Mouse (Mus musculus) layer of hippocampus, postnatal 25 days (tissue): ENCODE results near the gene Popdc2. TPM values are rescaled to one million over a fixed set of nuclear protein-coding genes. Genes with fewer than 3 reads are reported as not detected.

Source experiments
- DNase-seq, 2 experiments: peaks; one replicate each; pipeline ENCODE4 v3.0.0; 2022; ENCODE audit warnings: mixed read lengths in 2 of 2, low spot score in 1 of 2; ENCODE audit errors: extremely low spot score in 1 of 2
- total RNA-seq, 2 experiments: library from RNA; stranded (reverse); gene quantifications; 2 replicates each; pipeline ENCODE4 v1.2.3; 2021

The Popdc2 gene
- total RNA-seq, 2 experiments from 2014 or later, result 0.52 to 0.85 TPM

- no peak for DNase-seq
These were observed 36.3 kb downstream of the Popdc2 start for GRCm38 (mm10) chr16:38398266-38398665.

GRCm38 (mm10) chr16:38399076-38399475 lies 37.1 kb downstream of the Popdc2 start:
- DNase-seq, result no peak

DNA sequence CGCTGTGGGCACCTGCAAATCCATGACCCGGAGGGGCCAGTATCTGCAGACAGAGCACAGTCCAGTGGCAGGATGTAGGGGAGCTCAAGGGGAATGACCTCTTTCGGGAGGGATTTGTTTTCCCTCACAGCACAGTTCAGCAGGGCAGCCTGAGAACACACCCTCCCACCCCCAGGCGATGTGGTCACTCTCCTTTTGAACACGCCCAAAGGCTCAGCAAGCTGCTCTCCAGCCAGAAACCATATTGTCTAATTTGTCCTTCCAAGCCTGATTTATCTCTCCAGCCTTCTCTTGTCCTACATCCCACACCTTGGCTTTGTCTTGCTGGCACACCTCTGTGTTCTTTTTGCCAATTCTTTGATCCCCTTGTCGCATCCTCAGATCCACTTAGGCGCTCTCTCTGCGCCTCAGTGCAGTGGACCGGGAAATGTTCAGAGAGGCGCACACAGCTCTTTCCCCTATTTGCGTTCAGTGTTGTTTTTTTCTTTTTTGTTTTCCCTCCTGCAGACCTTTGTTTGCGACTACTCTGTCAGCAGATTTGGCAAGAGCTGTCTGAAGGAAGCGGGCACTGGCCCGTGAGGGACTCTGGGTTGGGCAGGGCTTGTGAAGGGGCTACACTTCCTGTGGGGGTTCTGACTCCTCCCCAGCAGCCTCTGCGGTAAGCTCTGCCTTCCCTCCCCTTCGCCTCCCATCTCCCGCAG lies 37.7 kb downstream of the Popdc2 start:
- DNase-seq, result peak; percentile 11 to 12

DNA sequence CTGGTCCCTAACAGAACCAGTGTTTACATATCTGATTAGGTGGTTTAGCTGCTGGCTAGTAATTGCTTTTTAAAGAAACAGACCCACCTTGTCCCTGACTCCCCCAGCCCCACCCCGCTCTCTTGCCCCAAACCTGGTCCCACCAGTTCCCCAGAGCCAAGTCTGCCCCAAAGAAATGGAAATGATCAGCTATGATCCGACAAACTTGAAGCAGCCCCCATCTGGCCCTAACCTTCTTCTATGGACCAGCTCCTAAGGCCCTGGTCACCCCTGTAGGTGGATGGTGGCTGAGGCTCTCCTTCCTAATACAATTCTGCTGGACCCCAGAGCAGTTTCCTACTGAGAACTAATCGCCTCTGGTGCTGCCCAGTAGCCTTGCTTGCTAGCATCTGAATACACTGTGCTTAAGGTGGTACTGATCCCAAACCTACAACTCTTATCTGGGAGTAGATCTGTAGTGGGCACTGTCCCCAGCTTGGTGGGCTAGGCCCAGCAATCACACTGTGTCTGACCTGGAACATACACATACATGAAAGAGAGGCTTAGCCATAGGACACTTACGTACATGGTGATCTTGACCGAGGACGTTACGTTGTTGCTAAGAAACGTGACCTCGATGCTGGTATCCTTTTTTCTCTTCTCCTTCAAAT lies 38.4 kb downstream of the Popdc2 start:
- no peak for DNase-seq

- no peak for DNase-seq
These were observed 39.5 kb downstream of the Popdc2 start for GRCm38 (mm10) chr16:38401468-38401867.

GRCm38 (mm10) chr16:38403639-38404038 lies 41.6 kb downstream of the Popdc2 start:
- no peak for DNase-seq

- no peak for DNase-seq
These were observed 44.3 kb downstream of the Popdc2 start for GRCm38 (mm10) chr16:38406293-38406692.

DNA sequence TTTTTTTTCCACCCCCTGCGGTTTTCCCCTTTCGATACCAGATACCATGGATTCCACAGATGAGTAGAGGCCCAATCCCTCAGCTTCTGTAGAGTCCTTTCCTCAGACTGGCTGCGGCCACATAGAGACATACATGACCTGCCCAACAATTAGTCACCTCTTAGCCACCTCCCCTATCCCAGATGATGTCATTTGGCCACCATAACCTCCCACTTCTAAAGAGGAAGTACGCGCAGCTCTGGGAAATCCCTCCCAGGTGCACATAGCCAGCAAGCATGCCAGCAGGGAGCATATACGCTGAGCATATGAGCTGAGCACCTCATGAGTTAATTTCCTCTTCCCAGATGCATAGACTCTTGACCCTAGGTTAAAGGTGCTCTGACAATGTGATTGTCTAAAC lies 44.7 kb downstream of the Popdc2 start:
- DNase-seq, result no peak

- no peak for DNase-seq
These were observed 45.6 kb downstream of the Popdc2 start for GRCm38 (mm10) chr16:38407584-38407983.

DNA sequence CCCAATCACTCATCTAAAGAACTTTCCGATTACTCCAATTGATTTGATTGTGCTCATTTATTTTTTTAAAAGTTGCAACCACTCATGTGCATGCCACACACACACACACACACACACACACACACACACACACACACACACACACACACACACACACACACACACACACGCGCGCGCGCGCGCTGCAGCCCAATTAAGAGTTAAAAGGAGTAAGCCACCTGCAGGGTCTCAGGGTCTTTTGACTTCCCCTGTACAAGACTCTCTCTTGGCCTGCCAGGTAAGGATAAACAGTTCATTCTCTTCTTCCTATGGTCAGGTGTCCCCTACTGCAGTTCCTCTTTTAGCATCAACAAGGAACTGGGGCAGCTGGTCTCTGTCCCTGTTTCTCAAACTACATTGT lies 46.4 kb downstream of the Popdc2 start:
- no peak for DNase-seq

DNA sequence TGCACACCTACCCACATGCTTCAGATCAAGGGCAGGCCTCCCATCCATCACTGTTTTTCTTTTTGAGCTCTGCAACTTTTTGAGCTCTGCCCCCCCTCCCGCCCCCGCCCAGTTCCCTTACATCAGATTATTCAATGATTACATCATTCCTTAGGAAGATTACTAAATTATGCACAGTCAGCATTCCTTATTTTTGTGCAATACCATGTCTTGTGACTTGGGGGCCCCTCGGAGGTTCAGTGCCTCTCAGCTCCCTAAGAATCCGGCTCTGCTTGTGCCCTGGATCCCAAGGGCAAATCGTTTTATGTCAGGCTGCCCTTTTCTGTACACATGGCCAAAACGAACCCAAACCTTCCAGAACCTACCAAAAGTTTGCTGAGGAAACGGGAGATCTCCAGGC lies 52.9 kb downstream of the Popdc2 start:
- no peak for DNase-seq

GRCm38 (mm10) chr16:38425374-38425773 lies 63.4 kb downstream of the Popdc2 start:
- DNase-seq, result no peak

GRCm38 (mm10) chr16:38425799-38426198 lies 63.8 kb downstream of the Popdc2 start:
- no peak for DNase-seq

Other genes with a start within 250 kb of the Popdc2 start
- not detected for gene Nr1i2, start 67.4 kb upstream of the Popdc2 start, total RNA-seq
- 1 to 10 TPM; 1.0 to 1.4 TPM for gene Maats1, start 20.1 kb upstream of the Popdc2 start, total RNA-seq
- gene Cox17, start 15.2 kb upstream of the Popdc2 start, total RNA-seq, result 100 to 1,000 TPM; 117 to 135 TPM
- gene Gm21987, start 15.2 kb upstream of the Popdc2 start, total RNA-seq, result under 1 TPM in 1 of 2 experiments, not detected in 1; 0.94 TPM
- gene Pla1a, start 70.9 kb downstream of the Popdc2 start, total RNA-seq, result under 1 TPM; 0.35 to 0.98 TPM
- gene Adprh, start 90.5 kb downstream of the Popdc2 start, total RNA-seq, result 10 to 100 TPM; 57.7 to 61.9 TPM
- under 1 TPM in 1 of 2 experiments, not detected in 1; 0.27 TPM for gene Cd80, start 93.4 kb downstream of the Popdc2 start, total RNA-seq
- gene Timmdc1, start 160.5 kb downstream of the Popdc2 start, total RNA-seq, result 10 to 100 TPM; 29.3 to 34.7 TPM
- 10 to 100 TPM; 44.7 to 48.6 TPM for gene Poglut1, start 188.0 kb downstream of the Popdc2 start, total RNA-seq
- gene Tmem39a, start 196.5 kb downstream of the Popdc2 start, total RNA-seq, result 10 to 100 TPM; 16.9 to 23.5 TPM